Mouse (Mus musculus) CD8-positive naive resting alpha-beta T cell, adult 2 months (primary cell): ENCODE measurements around the gene Htr2a.

Source experiments
- DNase-seq, 2 experiments: peaks; one replicate each; pipeline ENCODE4 v3.0.0; 2022; ENCODE audit warnings: low read depth in 2 of 2, low spot score in 2 of 2

Htr2a gene

GRCm38 (mm10) chr14:74696766-74697165 is 56.1 kb downstream of the Htr2a start:
- no peak for DNase-seq

DNA sequence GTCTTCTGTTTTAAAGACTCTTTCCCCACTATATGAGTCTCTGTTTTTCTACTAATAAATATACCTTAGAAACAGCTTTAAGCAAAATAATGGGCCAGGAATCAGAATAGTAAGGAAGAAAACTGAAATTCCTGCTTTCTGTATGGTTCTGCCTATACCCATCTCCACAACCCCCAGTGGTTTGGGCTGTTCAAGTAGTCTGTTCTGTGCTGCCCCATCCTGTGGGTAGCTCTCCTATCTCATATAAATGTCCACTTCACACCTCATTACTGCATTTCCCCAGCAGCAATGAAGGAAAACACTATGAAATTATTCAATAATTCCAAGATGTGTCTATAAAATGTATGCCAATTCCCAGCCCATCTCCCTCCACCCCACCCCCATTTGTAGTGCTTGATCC is 56.8 kb downstream of the Htr2a start:
- no peak for DNase-seq

DNA sequence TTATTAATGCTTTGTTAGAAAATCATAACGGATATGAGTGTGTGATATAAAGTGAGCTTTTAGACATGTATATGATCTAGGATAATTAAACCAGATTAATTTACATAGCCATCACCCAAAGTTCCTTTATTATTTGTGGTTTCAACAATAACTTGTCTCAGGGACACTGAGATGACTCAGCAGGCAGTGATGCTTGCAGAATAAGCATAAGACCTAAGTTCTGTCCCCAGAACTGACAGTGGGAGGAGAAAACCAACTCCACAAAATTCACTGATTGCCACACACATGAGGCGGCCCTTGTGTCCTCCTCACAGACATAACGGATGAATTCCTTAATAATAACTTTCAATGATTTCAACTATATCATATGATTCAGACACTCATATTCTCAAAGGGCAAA is 58.6 kb downstream of the Htr2a start:
- no peak for DNase-seq

GRCm38 (mm10) chr14:74703930-74704329 is 63.3 kb downstream of the Htr2a start:
- no peak for DNase-seq

DNA sequence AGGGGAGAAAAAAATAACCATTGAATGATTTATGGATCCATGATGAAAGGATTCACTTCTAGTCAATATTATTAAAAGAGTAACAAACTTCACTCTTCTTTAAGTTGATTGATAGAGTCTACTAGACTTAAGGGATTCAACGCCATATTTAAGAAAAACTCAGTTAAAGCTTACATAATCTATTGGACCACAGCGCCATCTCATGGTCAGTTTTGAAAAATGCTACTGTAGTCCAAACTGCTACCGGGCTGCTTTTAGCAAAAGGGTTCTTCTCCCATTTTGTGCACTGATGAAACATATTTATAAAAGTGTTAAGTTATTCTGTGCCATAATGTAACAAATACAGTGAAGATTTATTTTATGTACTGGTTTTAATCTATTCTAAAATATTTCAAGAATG is 68.4 kb downstream of the Htr2a start:
- DNase-seq, result peak in 1 of 2 experiments; percentile 3

- DNase-seq, result no peak
These were observed 82.9 kb downstream of the Htr2a start for GRCm38 (mm10) chr14:74723541-74723940.

DNA sequence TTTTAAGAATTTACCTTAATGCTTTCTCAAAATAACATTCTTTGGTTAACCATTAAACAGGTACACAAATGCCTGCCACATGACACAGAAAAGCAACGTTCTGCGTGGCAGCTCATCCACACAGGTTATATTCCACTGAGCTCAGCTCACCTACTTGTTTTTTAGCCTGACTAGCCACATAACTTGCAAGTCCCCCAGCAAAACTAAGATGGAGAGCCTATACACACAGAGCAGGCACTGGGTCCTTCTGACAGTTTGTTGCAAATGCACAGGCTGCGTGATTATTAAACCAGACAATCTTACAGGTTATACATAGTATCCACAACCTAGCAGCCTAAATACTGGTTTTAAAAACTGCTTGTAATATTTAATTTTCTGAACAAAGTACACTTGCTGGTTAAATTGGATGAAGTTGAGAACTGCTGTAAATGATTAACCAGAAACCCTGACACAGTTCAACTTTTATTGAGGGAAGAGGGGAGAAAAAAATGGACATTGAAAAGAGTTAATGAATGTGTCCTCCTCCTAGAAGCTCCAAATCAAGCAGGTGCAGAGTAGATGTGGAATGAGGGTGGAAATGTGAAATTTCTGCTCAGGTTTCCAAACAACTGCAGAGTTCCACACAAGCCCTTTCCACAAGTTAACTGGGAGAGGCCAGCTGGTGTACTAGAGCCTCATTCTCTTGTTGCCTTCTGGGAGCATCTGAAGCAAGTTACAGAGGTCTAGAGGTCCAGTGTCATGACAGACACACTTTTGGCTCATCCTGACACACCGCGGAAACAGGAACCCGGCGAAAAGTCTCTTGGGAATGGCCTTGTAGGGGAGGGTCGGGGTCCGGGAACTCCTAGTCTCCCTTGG is 90.8 kb downstream of the Htr2a start:
- no peak for DNase-seq

GRCm38 (mm10) chr14:74732079-74732783 is 91.6 kb downstream of the Htr2a start, which contains the start of gene Esd:
Esd (plus strand) TSS chr14:74732297.
- DNase-seq, result peak; percentile 82 to 89

DNA sequence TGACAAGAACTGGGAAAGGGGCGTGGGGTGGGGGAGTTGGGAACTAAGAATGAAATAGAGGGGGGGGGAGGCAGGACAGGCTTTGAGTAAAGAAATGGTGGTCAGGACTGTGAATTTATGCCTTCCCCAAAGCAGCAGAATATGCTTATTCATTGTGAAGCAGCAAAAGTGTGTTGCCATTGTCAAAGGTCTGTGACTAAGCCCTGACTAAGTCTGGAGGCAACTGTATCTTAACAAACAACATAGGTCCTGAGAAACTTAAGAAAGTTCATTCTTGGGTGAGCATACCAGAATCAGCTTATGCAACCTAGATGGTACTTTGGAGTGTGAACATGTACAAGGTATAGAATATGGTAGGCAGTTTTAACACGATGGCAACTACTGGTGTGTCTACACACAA is 92.8 kb downstream of the Htr2a start:
- DNase-seq, result no peak

DNA sequence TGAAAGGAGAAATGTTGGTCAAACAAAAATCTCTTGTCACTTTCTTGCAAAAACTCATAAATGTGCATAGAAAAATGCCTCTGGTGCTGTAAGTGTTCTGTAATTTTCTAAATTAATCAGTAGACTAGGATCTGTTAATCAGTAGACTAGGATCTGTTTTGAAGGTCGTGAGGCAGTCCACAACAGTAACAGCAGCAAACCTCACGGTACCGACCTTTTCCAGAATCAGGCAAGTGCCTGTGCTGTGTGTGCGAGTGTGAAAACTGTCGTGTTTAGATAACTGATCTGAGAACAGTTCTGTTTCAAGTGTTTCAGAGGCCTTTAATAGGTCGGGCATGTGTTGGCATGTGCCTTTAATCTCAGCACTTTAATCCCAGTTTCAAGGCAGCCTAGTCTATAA is 94.8 kb downstream of the Htr2a start:
- DNase-seq, result no peak

DNA sequence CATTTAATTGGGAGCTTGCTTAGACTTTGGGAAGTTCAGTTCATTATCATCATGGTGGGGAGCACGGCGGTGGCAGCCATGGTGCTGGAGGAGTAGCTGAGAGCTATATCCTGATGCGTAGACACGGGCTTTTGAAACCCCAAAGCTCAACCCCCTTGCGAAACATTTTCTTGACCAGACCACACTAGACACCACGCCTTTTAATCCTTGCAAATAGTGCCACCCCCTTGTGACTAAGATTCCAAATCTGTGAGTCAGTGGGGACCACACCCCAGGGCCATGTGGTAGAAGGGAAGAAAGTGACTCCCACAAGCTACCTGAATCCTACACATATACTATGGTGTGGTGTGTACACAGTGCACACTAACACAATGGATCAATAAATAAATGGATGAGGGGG is 96.2 kb downstream of the Htr2a start:
- no peak for DNase-seq
